Mouse (Mus musculus): ENCODE results near the gene Gas2l3.
A peak's percentile ranks its signal among the peaks of the same experiment; 100 is the strongest.

The Gas2l3 gene

GRCm38 (mm10) chr10:89404936-89405335 lies 38.8 kb downstream of the Gas2l3 start:
- DNase-seq (ENCODE audit: extremely low read depth, insufficient read length, low spot score), result no peak

DNA sequence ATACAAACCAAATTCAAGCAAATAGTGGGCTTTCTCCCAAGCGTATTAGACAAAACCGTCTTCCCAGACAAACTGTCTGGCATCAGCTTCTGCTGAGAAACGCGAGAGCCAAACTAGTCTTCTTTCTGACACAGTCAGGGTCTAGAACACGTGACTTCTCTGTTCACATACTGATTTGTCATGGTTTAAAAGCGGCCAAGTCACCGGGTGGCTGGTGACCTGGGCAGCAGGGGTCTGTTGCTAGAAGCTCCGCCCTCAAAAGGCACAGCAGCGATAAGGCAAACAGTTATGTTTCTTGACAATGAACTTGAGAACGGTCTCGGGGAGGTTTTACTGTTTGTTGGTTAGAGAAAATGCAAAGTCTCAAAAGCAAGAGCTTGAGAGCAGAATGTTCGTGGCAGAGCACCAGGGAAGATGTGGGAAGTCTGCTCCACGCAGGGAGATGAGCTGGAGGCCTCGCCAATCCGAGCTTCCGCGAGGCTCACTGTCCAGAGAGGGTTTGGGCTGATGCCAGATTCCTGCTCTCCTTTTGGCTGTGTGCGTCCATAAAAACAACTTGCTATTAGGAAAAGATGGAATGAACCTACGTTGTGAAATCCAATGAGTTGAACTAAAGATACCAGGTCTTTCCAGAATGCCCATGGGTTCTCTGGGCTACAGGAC lies 43.0 kb downstream of the Gas2l3 start:
- no peak for DNase-seq (ENCODE audit: extremely low read depth, insufficient read length, low spot score)

DNA sequence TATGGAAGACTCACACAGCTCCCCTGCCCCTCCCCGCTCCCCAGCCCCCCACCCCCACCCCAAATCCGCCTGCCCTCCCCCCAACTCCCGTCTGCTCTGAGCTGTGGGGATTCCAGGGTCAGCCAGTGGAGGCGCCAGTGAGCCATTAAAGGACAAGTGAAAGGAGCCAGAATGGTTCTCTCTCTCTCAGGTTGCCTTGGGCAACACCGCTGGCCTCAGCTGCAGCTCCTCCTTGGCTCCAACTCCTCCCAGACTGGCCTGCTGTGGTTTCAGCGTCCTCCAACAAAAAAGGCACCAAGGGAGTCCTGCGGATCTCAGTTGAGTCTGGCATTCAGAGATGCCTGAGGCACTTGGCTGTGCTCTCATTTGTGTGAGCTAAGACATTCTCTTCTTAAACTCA lies 47.9 kb downstream of the Gas2l3 start:
- DNase-seq (ENCODE audit: extremely low read depth, insufficient read length, low spot score), result peak; percentile 14

- DNase-seq (ENCODE audit: extremely low read depth, insufficient read length, low spot score), result no peak
These were observed 48.4 kb downstream of the Gas2l3 start for GRCm38 (mm10) chr10:89395321-89395720.

- DNase-seq (ENCODE audit: extremely low read depth, insufficient read length, low spot score), result no peak
These were observed 51.1 kb downstream of the Gas2l3 start for GRCm38 (mm10) chr10:89392687-89393086.

GRCm38 (mm10) chr10:89391571-89392163 lies 52.1 kb downstream of the Gas2l3 start:
- DNase-seq (ENCODE audit: extremely low read depth, insufficient read length, low spot score), result no peak

DNA sequence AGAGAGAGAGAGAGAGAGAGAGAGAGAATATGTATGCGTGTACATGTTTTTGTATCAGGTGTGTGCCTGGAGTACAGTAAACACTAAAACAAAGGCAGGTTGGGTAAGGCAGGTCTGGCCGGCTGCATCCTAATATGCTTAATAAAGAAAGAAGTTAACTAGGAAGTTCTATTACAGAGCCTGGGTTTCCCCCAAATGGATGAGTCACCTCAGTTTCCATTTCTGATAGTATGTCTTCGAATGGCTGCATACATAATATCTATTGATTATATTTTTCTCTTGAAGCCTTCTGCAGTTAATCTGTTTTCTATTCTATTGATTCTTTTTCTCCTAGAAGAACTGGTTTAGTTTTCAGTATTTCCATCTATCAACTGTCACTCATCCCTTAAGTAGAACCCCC lies 57.3 kb downstream of the Gas2l3 start:
- DNase-seq (ENCODE audit: extremely low read depth, insufficient read length, low spot score), result no peak

GRCm38 (mm10) chr10:89383462-89383861 lies 60.3 kb downstream of the Gas2l3 start:
- DNase-seq (ENCODE audit: extremely low read depth, insufficient read length, low spot score), result peak; percentile 9

DNA sequence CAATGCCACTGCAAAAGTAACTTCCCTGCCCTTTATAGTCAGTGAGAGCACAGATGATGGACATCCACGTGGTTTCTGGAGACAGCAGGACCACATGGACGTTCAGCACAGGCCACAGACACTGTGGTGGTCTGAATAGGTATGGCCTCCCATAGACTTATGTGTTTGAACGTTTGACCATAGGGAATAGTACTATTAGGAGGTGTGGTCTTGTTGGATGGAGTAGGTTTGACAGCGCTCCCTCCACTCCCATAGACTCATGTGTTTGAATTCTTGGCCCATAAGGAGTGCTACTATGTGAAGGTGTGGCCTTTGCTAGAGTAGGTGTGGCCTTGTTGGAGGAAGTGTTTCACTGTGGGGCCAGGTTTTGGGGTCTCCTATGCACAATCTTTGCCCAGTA lies 66.0 kb downstream of the Gas2l3 start:
- no peak for DNase-seq (ENCODE audit: extremely low read depth, insufficient read length, low spot score)

DNA sequence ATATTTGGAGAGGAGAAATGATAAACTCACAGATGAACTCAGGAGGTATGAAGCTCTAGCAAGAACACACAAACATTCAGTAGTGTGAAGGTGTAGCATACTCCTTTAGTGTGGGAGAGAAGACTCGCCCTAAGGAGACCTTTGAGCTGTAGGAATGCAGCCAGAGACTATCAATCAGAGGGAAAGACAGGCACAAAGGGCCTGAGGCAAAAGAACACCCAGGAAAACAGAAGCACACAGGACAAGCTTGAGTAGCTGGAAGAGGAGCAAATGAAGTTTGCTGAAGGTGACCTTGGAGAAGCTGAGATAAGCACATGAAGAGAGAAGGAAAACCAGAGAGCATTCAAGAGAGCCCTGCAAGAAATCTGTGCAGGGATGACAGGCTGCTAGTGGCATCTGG lies 73.7 kb downstream of the Gas2l3 start:
- no peak for DNase-seq (ENCODE audit: extremely low read depth, insufficient read length, low spot score)

DNA sequence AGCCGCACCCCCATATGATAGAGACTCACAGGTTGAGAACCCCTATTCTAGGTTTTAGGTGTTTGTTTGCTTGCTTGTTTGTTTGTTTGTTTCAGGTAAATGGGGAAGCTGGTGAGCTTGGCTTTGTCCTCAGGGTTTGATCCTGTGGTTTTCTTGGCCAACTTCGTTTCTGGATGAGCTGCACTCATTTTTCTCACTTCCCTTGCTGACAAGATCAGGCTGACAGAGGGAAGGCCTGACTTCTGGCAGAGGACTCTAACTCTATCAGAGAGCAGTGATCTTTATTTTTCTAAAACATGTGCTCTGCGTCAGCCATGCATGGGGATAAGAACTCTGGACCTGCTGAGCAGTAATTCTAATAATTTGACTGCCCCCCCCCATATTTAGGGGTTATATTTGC lies 84.8 kb downstream of the Gas2l3 start:
- DNase-seq (ENCODE audit: extremely low read depth, insufficient read length, low spot score), result no peak

All from 3134 (cell line).